Mouse (Mus musculus) hindbrain, embryonic 15.5 days (tissue): Measurements from ENCODE around the gene AC161166.1. TPM values are rescaled to one million over a fixed set of nuclear protein-coding genes. Genes with fewer than 3 reads are reported as not detected.
A peak's percentile ranks its signal among the peaks of the same experiment; 100 is the strongest.

Source experiments
- ATAC-seq: fragments of 200-750 bp; cut with Nextera tagmentation; 2 replicates; pipeline ENCODE4 v1.8.0; 2017; ENCODE audit warnings: low read depth, moderate number of reproducible peaks, moderate TSS enrichment; ENCODE audit not compliant: low FRiP score
- H3K27ac ChIP-seq: fragments of 300-500 bp; sonication (generic); replicated peaks from 2 replicates; pipeline ENCODE4 v1.5.1; 2015; ENCODE audit warnings: mild to moderate bottlenecking, inconsistent platforms
- H3K27me3 ChIP-seq: fragments of 300-500 bp; sonication (generic); 2 replicates; pipeline ENCODE4 v1.6.1; 2015; ENCODE audit warnings: control low read depth, inconsistent platforms
- H3K36me3 ChIP-seq: fragments of 300-500 bp; sonication (generic); 2 replicates; pipeline ENCODE4 v1.6.1; 2015; ENCODE audit warnings: control low read depth, inconsistent platforms
- H3K4me1 ChIP-seq: fragments of 300-500 bp; sonication (generic); replicated peaks from 2 replicates; pipeline ENCODE4 v1.6.1; 2015; ENCODE audit warnings: control low read depth, inconsistent platforms
- H3K4me2 ChIP-seq: fragments of 300-500 bp; sonication (generic); 2 replicates; pipeline ENCODE4 v1.6.1; 2015; ENCODE audit warnings: moderate library complexity, mild to moderate bottlenecking, inconsistent platforms
- H3K4me3 ChIP-seq: fragments of 300-500 bp; sonication (generic); 2 replicates; pipeline ENCODE4 v1.5.1; 2015; ENCODE audit warnings: mild to moderate bottlenecking, inconsistent platforms
- H3K9ac ChIP-seq: fragments of 300-500 bp; sonication (generic); 2 replicates; pipeline ENCODE4 v1.6.1; 2015; ENCODE audit warnings: inconsistent platforms
- H3K9me3 ChIP-seq: fragments of 300-500 bp; sonication (generic); 2 replicates; pipeline ENCODE4 v1.6.1; 2016; ENCODE audit warnings: control low read depth, inconsistent platforms
- WGBS: fragments of 180-500 bp; shearing (Covaris S2); methylation state at CpG from one replicate; pipeline ENCODE4 v1.1.7; 2015; 5-methylcytosine and 5-hydroxymethylcytosine counted together
- polyA plus RNA-seq: library from polyadenylated mRNA; unstranded; fragments of >200 nt; fragmentation: Nextera tagmentation; extraction: Ambion mirVana; gene quantifications from 2 replicates; pipeline ENCODE4 v1.2.1, GENCODE M21; 2015

AC161166.1 gene
- polyA plus RNA-seq, 1 experiment from 2014 or later: 1.5 TPM

- Histone ChIP-seq H3K4me3 (peak within 1 kb of the TSS; percentile 78), H3K27me3 (no peaks in the 10 kb centered on the region), H3K4me2 (peak within 1 kb of the TSS; percentile 76), H3K36me3 (no peaks in the 10 kb centered on the region), H3K9me3 (no peaks in the 10 kb centered on the region), H3K9ac (peak within 1 kb of the TSS; percentile 88), H3K4me1 (peaks cover 63% of the 10 kb centered on the region), H3K27ac (peak within 1 kb of the TSS; percentile 91)
- ATAC-seq: peak; percentile 86
- under 1% methylated on average over 73 of the region's 83 CpGs for WGBS
Measured at GRCm38 (mm10) chr7:24481474-24482207, 30.6 kb downstream of the AC161166.1 start, which contains the start of gene Cadm4. Gene Cadm4, plus strand, starts transcription at chr7:24482023.

DNA sequence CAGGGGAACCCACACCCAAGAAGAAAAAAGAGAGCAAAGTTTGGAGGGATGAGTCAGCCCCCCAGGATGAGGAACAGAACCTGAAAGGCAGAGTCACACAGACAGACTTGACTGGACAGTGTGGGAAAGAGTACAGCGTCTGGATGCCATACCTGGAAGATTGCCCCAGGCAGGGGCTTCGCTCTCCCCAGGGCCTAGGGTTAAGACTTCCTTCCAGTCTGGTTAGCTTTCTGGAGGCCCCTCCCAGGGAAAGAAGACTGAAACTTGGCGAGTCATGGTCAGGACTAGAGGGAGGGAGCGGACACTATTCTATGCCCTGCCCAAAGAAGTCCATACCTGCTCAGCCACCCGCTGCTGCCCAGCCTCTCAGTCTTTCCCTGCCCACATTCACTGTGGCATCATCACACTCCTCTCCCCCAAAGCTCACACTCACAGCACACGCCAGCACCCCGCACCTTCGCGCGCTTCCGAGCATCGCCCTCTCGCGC, 31.2 kb downstream of the AC161166.1 start:
- no peaks in the 10 kb centered on the region for H3K9me3 ChIP-seq
- peak; percentile 27 for ATAC-seq
- H3K27me3 ChIP-seq: no peaks in the 10 kb centered on the region
- peak overlapping the region; percentile 88 for H3K9ac ChIP-seq
- no peaks in the 10 kb centered on the region for H3K36me3 ChIP-seq
- peaks cover 57% of the 10 kb centered on the region for H3K4me1 ChIP-seq
- WGBS: 10% methylated on average over 14 of the region's 14 CpGs
- H3K27ac ChIP-seq: peak overlapping the region; percentile 91
- H3K4me3 ChIP-seq: peak overlapping the region; percentile 78
- H3K4me2 ChIP-seq: peak overlapping the region; percentile 76

GRCm38 (mm10) chr7:24480121-24480941, 31.9 kb downstream of the AC161166.1 start:
- H3K9ac ChIP-seq: peak overlapping the region; percentile 88
- peak overlapping the region; percentile 76 for H3K4me2 ChIP-seq
- no peaks in the 10 kb centered on the region for H3K27me3 ChIP-seq
- WGBS: 48% methylated on average over 18 of the region's 18 CpGs
- H3K4me1 ChIP-seq: peaks cover 51% of the 10 kb centered on the region
- H3K36me3 ChIP-seq: no peaks in the 10 kb centered on the region
- no peaks in the 10 kb centered on the region for H3K9me3 ChIP-seq
- H3K4me3 ChIP-seq: peak overlapping the region; percentile 78
- ATAC-seq: 0 out of 2 replicates have a peak, but pooled peaks have one; percentile 2
- peak overlapping the region; percentile 91; the same call in 1 of the 2 replicates for H3K27ac ChIP-seq

- no peaks in the 10 kb centered on the region for H3K27me3 ChIP-seq
- H3K9ac ChIP-seq: peak overlapping the region; percentile 23; the same call in 1 of the 2 replicates
- peaks cover 50% of the 10 kb centered on the region for H3K4me1 ChIP-seq
- H3K27ac ChIP-seq: no peak overlapping the region
- no peaks in the 10 kb centered on the region for H3K9me3 ChIP-seq
- peak overlapping the region; percentile 78; the same call in 1 of the 2 replicates for H3K4me3 ChIP-seq
- no peaks in the 10 kb centered on the region for H3K36me3 ChIP-seq
- WGBS: 79% methylated on average over 2 of the region's 2 CpGs
- no peak for ATAC-seq
- H3K4me2 ChIP-seq: peak overlapping the region; percentile 76; the same call in 1 of the 2 replicates
Measured at GRCm38 (mm10) chr7:24479685-24480084, 32.6 kb downstream of the AC161166.1 start.

DNA sequence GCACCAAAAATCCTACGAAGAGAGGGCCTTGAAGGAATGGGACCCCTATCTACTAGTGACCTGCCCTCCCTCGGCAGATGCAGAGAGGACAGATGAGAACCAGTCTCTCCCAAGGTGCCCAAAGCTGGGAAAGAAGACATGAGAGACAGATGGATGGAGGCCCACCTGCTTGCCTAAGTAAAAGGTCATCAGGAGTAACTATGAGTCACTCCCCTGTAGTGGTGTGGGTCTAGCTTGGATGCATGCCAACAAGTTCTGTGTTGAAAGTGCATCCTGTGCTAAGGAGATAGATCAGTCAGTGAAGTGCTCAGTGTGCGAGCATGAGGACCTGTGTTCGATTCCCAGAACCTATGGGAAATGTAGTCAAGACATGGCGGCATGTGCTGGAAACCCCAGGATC, 33.3 kb downstream of the AC161166.1 start:
- Histone ChIP-seq H3K9me3 (no peaks in the 10 kb centered on the region), H3K9ac (no peak overlapping the region), H3K4me3 (no peak overlapping the region), H3K4me2 (no peak overlapping the region), H3K36me3 (no peaks in the 10 kb centered on the region), H3K27me3 (no peaks in the 10 kb centered on the region), H3K4me1 (peaks cover 42% of the 10 kb centered on the region), H3K27ac (no peak overlapping the region)
- no peak for ATAC-seq
- 93% methylated on average over 5 of the region's 5 CpGs for WGBS

DNA sequence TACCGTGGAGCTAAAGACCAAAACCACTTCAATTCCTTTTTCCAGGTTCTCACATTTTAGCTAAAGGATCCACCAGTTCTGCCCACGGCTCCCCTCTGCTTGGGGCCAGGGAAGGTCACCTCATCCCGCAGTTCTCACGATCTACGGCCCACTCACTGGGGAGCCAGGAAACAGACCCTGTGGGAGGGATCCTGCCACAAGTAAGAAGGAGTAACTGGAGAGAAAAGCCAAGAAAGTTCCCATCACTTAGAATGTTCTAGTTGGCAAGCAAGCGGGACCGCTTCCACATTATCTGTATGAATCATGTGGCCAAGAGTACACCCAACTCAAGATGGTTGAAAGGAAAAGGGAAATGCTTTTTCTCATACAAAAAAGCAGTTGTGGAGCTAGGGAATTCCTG, 35.4 kb downstream of the AC161166.1 start:
- 84% methylated on average over 7 of the region's 7 CpGs for WGBS
- Histone ChIP-seq H3K4me1 (peaks cover 29% of the 10 kb centered on the region), H3K9ac (no peak overlapping the region), H3K27ac (no peak overlapping the region), H3K4me3 (no peak overlapping the region), H3K4me2 (no peak overlapping the region), H3K9me3 (no peaks in the 10 kb centered on the region), H3K36me3 (no peaks in the 10 kb centered on the region), H3K27me3 (no peaks in the 10 kb centered on the region)
- ATAC-seq: no peak

DNA sequence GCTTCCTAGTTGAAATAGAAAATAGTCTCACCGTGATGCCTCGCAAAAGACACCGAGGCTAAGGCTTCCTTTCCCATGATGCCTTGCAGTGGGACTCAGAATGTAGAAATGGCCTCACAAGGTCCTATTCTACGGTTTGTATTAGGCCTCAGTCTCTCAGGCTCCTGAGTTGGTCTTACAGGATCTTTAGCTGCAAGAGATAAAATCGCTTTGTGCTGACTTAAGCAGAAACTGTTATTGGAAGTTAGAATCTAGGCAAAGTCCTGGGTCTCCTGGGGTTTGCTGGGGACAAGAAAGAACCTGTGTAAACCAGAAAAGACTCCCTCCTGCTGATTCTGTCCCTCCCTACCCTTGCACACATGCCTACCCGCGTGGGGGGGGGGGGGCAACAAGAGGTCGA, 35.9 kb downstream of the AC161166.1 start:
- 78% methylated on average over 8 of the region's 8 CpGs for WGBS
- Histone ChIP-seq H3K4me1 (peaks cover 27% of the 10 kb centered on the region), H3K9me3 (no peaks in the 10 kb centered on the region), H3K9ac (no peak overlapping the region), H3K4me3 (no peak overlapping the region), H3K27ac (no peak overlapping the region), H3K36me3 (no peaks in the 10 kb centered on the region), H3K27me3 (no peaks in the 10 kb centered on the region), H3K4me2 (no peak overlapping the region)
- ATAC-seq: no peak

- WGBS: 31% methylated on average over 21 of the region's 21 CpGs
- Histone ChIP-seq H3K27ac (no peak overlapping the region), H3K9ac (no peak overlapping the region), H3K4me1 (peaks cover 13% of the 10 kb centered on the region), H3K27me3 (no peaks in the 10 kb centered on the region), H3K4me2 (peak overlapping the region; percentile 18), H3K9me3 (no peaks in the 10 kb centered on the region), H3K4me3 (no peak overlapping the region), H3K36me3 (no peaks in the 10 kb centered on the region)
- no peak; the same call in 1 of the 2 replicates for ATAC-seq
Measured at GRCm38 (mm10) chr7:24474811-24475506, 37.3 kb downstream of the AC161166.1 start.

- no peaks in the 10 kb centered on the region for H3K36me3 ChIP-seq
- no peaks in the 10 kb centered on the region for H3K27me3 ChIP-seq
- no peak overlapping the region for H3K4me2 ChIP-seq
- H3K4me3 ChIP-seq: no peak overlapping the region
- peaks cover 6% of the 10 kb centered on the region; the same call in 1 of the 2 replicates for H3K4me1 ChIP-seq
- H3K27ac ChIP-seq: no peak overlapping the region
- no peak overlapping the region for H3K9ac ChIP-seq
- ATAC-seq: no peak
- 38% methylated on average over 10 of the region's 10 CpGs for WGBS
- no peaks in the 10 kb centered on the region for H3K9me3 ChIP-seq
Measured at GRCm38 (mm10) chr7:24473913-24474529, 38.2 kb downstream of the AC161166.1 start.

- Histone ChIP-seq H3K27me3 (no peaks in the 10 kb centered on the region), H3K9me3 (no peaks in the 10 kb centered on the region), H3K4me1 (peaks cover 6% of the 10 kb centered on the region; the same call in 1 of the 2 replicates), H3K4me2 (no peak overlapping the region), H3K4me3 (no peak overlapping the region), H3K9ac (no peak overlapping the region), H3K27ac (no peak overlapping the region), H3K36me3 (no peaks in the 10 kb centered on the region)
- ATAC-seq: no peak
- 74% methylated on average over 7 of the region's 7 CpGs for WGBS
Measured at GRCm38 (mm10) chr7:24472937-24473336, 39.3 kb downstream of the AC161166.1 start.

DNA sequence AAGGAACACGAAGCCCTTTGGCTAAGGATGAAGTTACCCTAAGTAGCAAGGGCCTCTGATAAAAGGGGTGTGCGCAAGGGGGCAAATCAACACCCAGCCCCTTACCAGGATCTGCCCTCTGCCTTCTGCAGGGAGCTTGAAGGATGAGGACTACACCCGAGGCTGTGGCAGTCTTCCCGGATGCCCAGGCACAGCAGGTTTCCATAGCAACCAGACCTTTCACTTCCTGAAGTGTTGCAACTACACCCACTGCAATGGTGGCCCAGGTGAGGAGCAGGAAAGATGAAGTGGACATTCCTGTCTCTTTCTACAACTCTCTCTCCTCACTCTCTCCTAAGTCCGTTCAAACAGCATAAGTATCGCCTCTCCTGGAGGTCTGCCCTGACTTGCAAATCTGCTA, 39.8 kb downstream of the AC161166.1 start:
- ATAC-seq: no peak
- 68% methylated on average over 6 of the region's 6 CpGs for WGBS

More for the DNA sequence above, 39.8 kb downstream of the AC161166.1 start:
- H3K4me1 ChIP-seq: peaks cover 6% of the 10 kb centered on the region; the same call in 1 of the 2 replicates
- H3K9ac ChIP-seq: no peak overlapping the region
- no peak overlapping the region for H3K4me2 ChIP-seq
- H3K4me3 ChIP-seq: no peak overlapping the region
- no peaks in the 10 kb centered on the region for H3K36me3 ChIP-seq
- H3K27ac ChIP-seq: no peak overlapping the region
- H3K27me3 ChIP-seq: no peaks in the 10 kb centered on the region
- no peaks in the 10 kb centered on the region for H3K9me3 ChIP-seq
